Mouse (Mus musculus) kidney, postnatal 25 days (tissue): ENCODE measurements at regions not wholly inside any gene's neighbourhood (a gene's known extent, or its start where the extent isn't known, plus 50 kb on each side); places are given as distances from the start of the nearest gene placed in this dataset.

Source experiments
- DNase-seq, 2 experiments: peaks; one replicate each; pipeline ENCODE4 v3.0.0; 2021; ENCODE audit warnings: mixed read lengths in 2 of 2

DNA sequence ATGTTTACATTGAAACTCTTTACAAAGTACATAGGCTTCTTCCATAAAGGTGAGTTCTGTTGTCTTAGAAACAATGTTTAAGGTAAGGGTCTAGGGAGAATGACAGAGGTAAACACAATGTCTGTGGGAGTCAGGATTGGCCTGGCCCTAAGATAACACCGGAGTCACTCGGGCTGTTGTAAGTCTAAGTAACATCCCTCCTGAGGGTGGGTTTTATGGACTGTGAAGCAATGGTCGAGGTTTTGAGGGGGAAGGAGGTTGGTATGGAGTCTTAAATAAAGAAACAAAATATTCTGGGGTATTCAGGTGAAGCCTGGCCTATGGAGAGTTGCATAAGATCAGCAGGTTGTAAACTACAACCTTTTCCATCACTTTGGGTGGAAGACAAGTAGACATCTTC lies 101.5 kb downstream of the Qrsl1 start:
- DNase-seq: no peak

DNA sequence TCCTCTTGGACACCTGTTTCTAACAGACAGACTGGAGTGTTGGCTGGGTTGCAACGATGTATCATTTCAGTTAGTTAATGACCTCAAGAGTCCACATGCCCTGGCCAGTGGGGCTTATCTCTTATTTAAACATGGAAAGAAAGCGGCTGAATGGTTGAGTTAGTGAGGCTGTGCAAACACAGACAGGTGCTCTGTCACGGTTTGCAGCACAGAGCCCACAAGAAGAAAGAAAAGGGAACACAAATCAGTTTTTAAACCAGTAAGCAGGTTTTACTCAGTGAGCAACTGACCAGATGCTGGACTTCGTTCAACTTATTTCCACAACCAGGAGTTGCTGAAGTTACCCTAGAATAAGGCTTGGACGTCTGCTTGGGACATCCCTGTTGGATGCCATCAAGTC lies 86.3 kb downstream of the Qrsl1 start:
- no peak for DNase-seq

DNA sequence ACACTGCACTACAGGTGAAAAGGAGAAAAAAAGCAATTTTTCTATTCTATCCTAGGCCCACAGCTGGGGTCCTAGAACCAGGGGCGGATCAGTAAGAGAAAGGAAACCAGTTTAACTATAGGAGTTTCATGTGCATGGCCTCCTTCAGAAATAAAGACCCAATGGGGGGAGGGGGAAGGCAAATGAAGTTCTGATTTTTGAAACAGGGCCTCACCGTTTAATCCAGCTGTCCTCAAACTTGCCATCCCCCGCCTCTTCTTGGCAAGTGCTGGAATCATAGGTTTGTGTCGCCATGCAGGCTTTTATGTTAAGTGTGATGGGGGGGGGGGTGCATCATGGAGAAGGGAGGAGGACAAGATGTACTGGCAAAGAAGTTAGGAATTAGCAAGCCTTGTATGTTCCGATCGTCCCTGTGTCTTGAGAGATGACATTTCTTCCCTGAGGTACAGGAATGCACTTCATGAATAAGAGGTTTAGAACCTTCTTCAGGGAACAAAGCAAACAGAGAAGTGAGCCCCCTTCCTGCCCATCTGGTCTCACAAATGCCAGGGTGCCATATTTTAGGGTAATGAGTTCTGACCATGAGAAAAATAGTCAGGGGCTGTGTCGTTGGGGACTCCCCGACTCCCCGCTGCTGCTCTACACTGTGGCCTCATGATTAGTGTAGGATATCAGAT lies 83.9 kb downstream of the Qrsl1 start:
- no peak for DNase-seq

DNA sequence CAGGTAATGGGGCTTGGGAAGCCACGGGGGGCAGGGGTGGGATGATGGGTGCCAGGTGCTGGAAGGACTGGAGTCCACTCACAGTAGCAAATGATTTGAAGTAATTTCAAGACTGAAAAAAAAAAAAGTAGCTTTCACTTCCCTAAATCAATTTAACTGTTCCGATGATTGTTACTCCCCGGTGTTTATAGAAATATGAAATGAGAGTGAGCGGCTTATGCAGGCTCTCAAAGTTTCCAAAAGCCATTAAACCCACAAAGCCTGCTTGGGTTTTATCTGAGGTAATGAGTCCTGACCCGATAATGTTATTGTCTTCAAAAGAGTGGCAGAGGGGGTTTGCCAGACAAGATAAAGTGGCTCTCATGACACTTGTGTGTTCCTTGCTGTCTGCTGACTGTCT lies 82.9 kb downstream of the Qrsl1 start:
- no peak for DNase-seq

DNA sequence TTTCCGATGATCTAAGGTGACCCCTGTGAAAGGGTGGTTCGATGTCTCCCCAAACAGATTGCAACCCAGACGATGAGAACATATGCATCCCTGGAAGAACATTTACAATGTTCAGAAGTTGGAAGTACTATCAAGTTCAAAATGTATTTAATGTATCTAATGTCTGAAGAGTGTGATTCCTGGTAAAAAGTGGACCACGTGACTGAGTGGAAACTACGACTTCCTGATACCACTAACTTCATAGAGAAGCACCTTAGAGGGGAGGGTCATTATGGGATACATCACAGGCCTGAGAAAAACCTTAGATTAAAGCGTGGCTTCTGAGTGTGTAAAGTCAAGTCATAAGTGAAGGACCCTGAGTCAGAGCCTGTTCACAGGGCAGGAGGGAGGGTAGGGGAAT lies 82.1 kb downstream of the Qrsl1 start:
- no peak for DNase-seq

DNA sequence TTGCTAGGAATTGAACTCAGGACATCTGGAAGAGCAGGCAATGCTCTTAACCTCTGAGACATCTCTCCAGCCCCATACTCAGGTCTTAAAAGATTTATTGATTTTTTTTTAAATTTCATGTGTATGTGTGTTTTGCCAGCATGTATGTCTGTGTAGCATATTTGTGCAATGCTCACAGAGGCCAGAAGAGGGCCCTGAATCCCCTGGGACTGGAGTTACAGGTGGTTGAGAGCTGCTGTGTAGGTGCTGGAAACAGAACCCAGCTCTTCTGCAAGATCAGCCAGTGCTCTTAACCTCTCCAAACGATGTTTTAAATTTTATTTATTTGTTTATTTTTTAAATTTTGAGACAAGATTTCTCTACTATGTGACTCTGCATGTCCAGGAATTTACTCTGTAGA lies 78.9 kb downstream of the Qrsl1 start:
- no peak for DNase-seq

DNA sequence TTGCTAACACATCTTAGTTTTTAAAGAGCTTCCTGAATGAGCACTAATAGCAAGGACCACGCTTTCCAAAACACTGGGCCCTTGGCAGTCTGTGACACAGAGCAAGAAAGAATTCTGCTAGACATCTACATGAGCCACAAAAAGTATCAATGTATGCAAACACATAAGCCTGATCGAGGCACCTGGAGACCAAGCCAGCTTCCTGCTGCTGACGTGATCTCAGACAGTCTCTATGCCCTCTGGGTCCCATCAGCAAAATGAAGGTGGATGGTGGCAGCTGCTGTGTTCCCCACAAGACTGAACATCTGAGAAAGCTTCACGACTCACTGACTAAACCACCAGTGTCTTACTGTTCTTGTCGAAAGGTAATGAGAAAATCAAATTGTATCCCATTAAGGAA lies 77.5 kb downstream of the Qrsl1 start:
- DNase-seq: no peak
